Mouse (Mus musculus) hindbrain, embryonic 16.5 days (tissue): ENCODE measurements around the gene Gcnt1. TPM values are rescaled to one million over a fixed set of nuclear protein-coding genes. Genes with fewer than 3 reads are reported as not detected.

ENCODE experiments used
- ATAC-seq: fragments of 200-750 bp; cut with Nextera tagmentation; 2 replicates; pipeline ENCODE4 v1.8.0; 2017; ENCODE audit warnings: moderate TSS enrichment, moderate library complexity
- H3K27ac ChIP-seq: fragments of 300-500 bp; sonication (generic); 2 replicates; pipeline ENCODE4 v1.5.1; 2014; ENCODE audit warnings: low read depth, mild to moderate bottlenecking, control low read depth, low read length, moderate library complexity
- H3K27me3 ChIP-seq: fragments of 300-500 bp; sonication (generic); replicated peaks from 2 replicates; pipeline ENCODE4 v1.6.1; 2014; ENCODE audit warnings: low read length; ENCODE audit not compliant: control insufficient read depth, insufficient read depth
- H3K36me3 ChIP-seq: fragments of 300-500 bp; sonication (generic); 2 replicates; pipeline ENCODE4 v1.6.1; 2014; ENCODE audit warnings: mild to moderate bottlenecking, low read length, moderate library complexity, mixed read lengths; ENCODE audit not compliant: control insufficient read depth, insufficient read depth
- H3K4me1 ChIP-seq: fragments of 300-500 bp; sonication (generic); 2 replicates; pipeline ENCODE4 v1.6.1; 2014; ENCODE audit warnings: low read depth, low read length; ENCODE audit not compliant: control insufficient read depth, insufficient read depth
- H3K4me2 ChIP-seq: fragments of 300-500 bp; sonication (generic); 2 replicates; pipeline ENCODE4 v1.6.1; 2014; ENCODE audit warnings: mild to moderate bottlenecking, low read length, control low read depth, moderate library complexity
- H3K4me3 ChIP-seq: fragments of 300-500 bp; sonication (generic); 2 replicates; pipeline ENCODE4 v1.5.1; 2014; ENCODE audit warnings: mild to moderate bottlenecking, low read length, control low read depth, moderate library complexity
- H3K9ac ChIP-seq: fragments of 300-500 bp; sonication (generic); 2 replicates; pipeline ENCODE4 v1.6.1; 2014; ENCODE audit warnings: low read depth, mild to moderate bottlenecking, control low read depth, low read length, moderate library complexity
- H3K9me3 ChIP-seq: fragments of 300-500 bp; sonication (generic); 2 replicates; pipeline ENCODE4 v1.6.1; 2014; ENCODE audit warnings: mild to moderate bottlenecking, low read length, moderate library complexity; ENCODE audit not compliant: control insufficient read depth
- WGBS: fragments of 180-500 bp; shearing (Covaris S2); extraction: QIAGEN DNeasy Blood & Tissue Kit; methylation state at CpG from one replicate; pipeline ENCODE4 v1.1.7; 2014; 5-methylcytosine and 5-hydroxymethylcytosine counted together
- polyA plus RNA-seq: library from polyadenylated mRNA; unstranded; fragments of >200 nt; fragmentation: Nextera tagmentation; extraction: Ambion mirVana; gene quantifications from 2 replicates; pipeline ENCODE4 v1.2.1, GENCODE M21; 2015

Gene Gcnt1
- polyA plus RNA-seq, 1 experiment from 2014 or later, result 0.71 TPM

GRCm38 (mm10) chr19:17382807-17383397 is 10.3 kb upstream of the Gcnt1 start:
- Histone ChIP-seq H3K4me2 (no peak overlapping the region), H3K9ac (no peak overlapping the region)

GRCm38 (mm10) chr19:17380549-17380948 is 7.9 kb upstream of the Gcnt1 start:
- Histone ChIP-seq H3K9ac (no peak overlapping the region), H3K4me3 (no peak overlapping the region), H3K36me3 (no peaks in the 10 kb centered on the region), H3K4me2 (no peak overlapping the region), H3K4me1 (no peaks in the 10 kb centered on the region), H3K9me3 (no peaks in the 10 kb centered on the region), H3K27me3 (no peaks in the 10 kb centered on the region), H3K27ac (no peak overlapping the region)
- 78% methylated on average over 7 of the region's 7 CpGs for WGBS
- no peak for ATAC-seq

More at GRCm38 (mm10) chr19:17382807-17383397, 10.3 kb upstream of the Gcnt1 start:
- Histone ChIP-seq H3K36me3 (no peaks in the 10 kb centered on the region), H3K4me3 (no peak overlapping the region), H3K27ac (no peak overlapping the region), H3K4me1 (0 out of 2 replicates have a peak, but pooled peaks cover 3% of the 10 kb centered on the region), H3K9me3 (no peaks in the 10 kb centered on the region), H3K27me3 (no peaks in the 10 kb centered on the region)
- WGBS, result 89% methylated on average over 6 of the region's 6 CpGs
- ATAC-seq, result no peak

- no peak for ATAC-seq
Measured at GRCm38 (mm10) chr19:17378845-17379244, 6.2 kb upstream of the Gcnt1 start.

GRCm38 (mm10) chr19:17369581-17369980 is 3.1 kb downstream of the Gcnt1 start:
- ATAC-seq, result no peak
- 42% methylated on average over 7 of the region's 7 CpGs for WGBS

More at GRCm38 (mm10) chr19:17378845-17379244, 6.2 kb upstream of the Gcnt1 start:
- Histone ChIP-seq H3K27me3 (no peaks in the 10 kb centered on the region), H3K4me1 (no peaks in the 10 kb centered on the region), H3K9me3 (no peaks in the 10 kb centered on the region), H3K27ac (no peak overlapping the region), H3K9ac (no peak overlapping the region), H3K36me3 (no peaks in the 10 kb centered on the region), H3K4me2 (no peak overlapping the region), H3K4me3 (no peak overlapping the region)

GRCm38 (mm10) chr19:17368557-17368956 is 4.1 kb downstream of the Gcnt1 start:
- Histone ChIP-seq H3K27me3 (no peaks in the 10 kb centered on the region), H3K4me1 (no peaks in the 10 kb centered on the region), H3K4me3 (no peak overlapping the region), H3K9me3 (no peaks in the 10 kb centered on the region), H3K4me2 (no peak overlapping the region), H3K27ac (no peak overlapping the region), H3K36me3 (no peaks in the 10 kb centered on the region), H3K9ac (no peak overlapping the region)
- 92% methylated on average over 9 of the region's 9 CpGs for WGBS
- no peak for ATAC-seq

More at GRCm38 (mm10) chr19:17369581-17369980, 3.1 kb downstream of the Gcnt1 start:
- no peaks in the 10 kb centered on the region for H3K36me3 ChIP-seq
- no peak overlapping the region for H3K4me2 ChIP-seq
- no peaks in the 10 kb centered on the region for H3K9me3 ChIP-seq
- no peak overlapping the region for H3K4me3 ChIP-seq
- no peak overlapping the region for H3K27ac ChIP-seq
- H3K9ac ChIP-seq, result no peak overlapping the region
- H3K27me3 ChIP-seq, result no peaks in the 10 kb centered on the region
- H3K4me1 ChIP-seq, result no peaks in the 10 kb centered on the region

- no peaks in the 10 kb centered on the region for H3K27me3 ChIP-seq
- no peaks in the 10 kb centered on the region for H3K36me3 ChIP-seq
- no peak overlapping the region for H3K4me3 ChIP-seq
- 92% methylated on average over 8 of the region's 8 CpGs for WGBS
- H3K9me3 ChIP-seq, result no peaks in the 10 kb centered on the region
- no peak overlapping the region for H3K9ac ChIP-seq
- ATAC-seq, result no peak
- H3K4me2 ChIP-seq, result no peak overlapping the region
- no peak overlapping the region for H3K27ac ChIP-seq
- no peaks in the 10 kb centered on the region for H3K4me1 ChIP-seq
Measured at GRCm38 (mm10) chr19:17366364-17367090, 6.1 kb downstream of the Gcnt1 start.

- no peak overlapping the region for H3K9ac ChIP-seq
- H3K27ac ChIP-seq, result no peak overlapping the region
- ATAC-seq, result no peak
- H3K4me2 ChIP-seq, result no peak overlapping the region
- H3K4me1 ChIP-seq, result no peaks in the 10 kb centered on the region
- H3K9me3 ChIP-seq, result no peaks in the 10 kb centered on the region
- 33% methylated on average over 3 of the region's 3 CpGs for WGBS
- H3K4me3 ChIP-seq, result no peak overlapping the region
- H3K36me3 ChIP-seq, result no peaks in the 10 kb centered on the region
- H3K27me3 ChIP-seq, result no peaks in the 10 kb centered on the region
Measured at GRCm38 (mm10) chr19:17364741-17365140, 7.9 kb downstream of the Gcnt1 start.

- Histone ChIP-seq H3K4me2 (no peak overlapping the region), H3K4me1 (peaks cover 5% of the 10 kb centered on the region), H3K9me3 (no peaks in the 10 kb centered on the region), H3K27me3 (peaks cover 4% of the 10 kb centered on the region), H3K9ac (no peak overlapping the region), H3K36me3 (no peaks in the 10 kb centered on the region), H3K4me3 (no peak overlapping the region), H3K27ac (no peak overlapping the region)
- ATAC-seq, result no peak
- WGBS, result 77% methylated on average over 2 of the region's 2 CpGs
Measured at GRCm38 (mm10) chr19:17361181-17361580, 11.5 kb downstream of the Gcnt1 start.

GRCm38 (mm10) chr19:17359315-17359890 is 13.2 kb downstream of the Gcnt1 start:
- Histone ChIP-seq H3K4me2 (no peak overlapping the region), H3K4me1 (peaks cover 6% of the 10 kb centered on the region), H3K9me3 (no peaks in the 10 kb centered on the region), H3K36me3 (no peaks in the 10 kb centered on the region), H3K4me3 (no peak overlapping the region), H3K27me3 (peaks cover 8% of the 10 kb centered on the region), H3K27ac (no peak overlapping the region), H3K9ac (no peak overlapping the region)
- no peak for ATAC-seq
- 81% methylated on average over 14 of the region's 14 CpGs for WGBS
